Mouse (Mus musculus) testis, adult 2 months (tissue): ENCODE measurements around the gene Washc3. TPM values are rescaled to one million over a fixed set of nuclear protein-coding genes. Genes with fewer than 3 reads are reported as not detected.
A peak's percentile ranks its signal among the peaks of the same experiment; 100 is the strongest.

ENCODE experiments used
- H3K27ac ChIP-seq: fragments of 200-500 bp; 2 replicates; pipeline ENCODE4 v1.5.1; 2012; ENCODE audit warnings: low read depth, low read length; ENCODE audit not compliant: control insufficient read depth, insufficient read depth
- H3K27me3 ChIP-seq: fragments of 200-500 bp; 2 replicates; pipeline ENCODE4 v1.6.1; 2012; ENCODE audit warnings: mild to moderate bottlenecking, low read length, moderate library complexity; ENCODE audit not compliant: control insufficient read depth, insufficient read depth
- H3K36me3 ChIP-seq: fragments of 200-500 bp; 2 replicates; pipeline ENCODE4 v1.6.1; 2012; ENCODE audit warnings: mild to moderate bottlenecking, low read length; ENCODE audit not compliant: control insufficient read depth, insufficient read depth
- H3K4me1 ChIP-seq: fragments of 200-500 bp; 2 replicates; pipeline ENCODE4 v1.6.1; 2012; ENCODE audit warnings: low read length; ENCODE audit not compliant: control insufficient read depth, insufficient read depth
- H3K4me3 ChIP-seq: fragments of 200-500 bp; 2 replicates; pipeline ENCODE4 v1.5.1; 2012; ENCODE audit warnings: low read depth, mild to moderate bottlenecking, low read length, moderate library complexity, mixed read lengths; ENCODE audit not compliant: control insufficient read depth
- CTCF ChIP-seq: fragments of 200-500 bp; IDR thresholded peaks from 2 replicates; pipeline ENCODE4 v1.5.1; 2012; ENCODE audit warnings: low read depth, mild to moderate bottlenecking, inconsistent platforms, low read length, moderate library complexity; ENCODE audit not compliant: control insufficient read depth, insufficient read depth, insufficient replicate concordance
- POLR2A ChIP-seq: fragments of 200-500 bp; IDR thresholded peaks from 2 replicates; pipeline ENCODE4 v1.6.1; 2012; ENCODE audit warnings: low read depth, mild to moderate bottlenecking, inconsistent platforms, low read length, moderate library complexity; ENCODE audit not compliant: control insufficient read depth
- polyA plus RNA-seq: library from polyadenylated mRNA; depleted of rRNA; stranded (reverse); fragments of >200 nt; gene quantifications from 2 replicates; pipeline ENCODE4 v1.2.3, GENCODE M21; 2012

Washc3 gene
- polyA plus RNA-seq, 1 experiment = 33.7 TPM

DNA sequence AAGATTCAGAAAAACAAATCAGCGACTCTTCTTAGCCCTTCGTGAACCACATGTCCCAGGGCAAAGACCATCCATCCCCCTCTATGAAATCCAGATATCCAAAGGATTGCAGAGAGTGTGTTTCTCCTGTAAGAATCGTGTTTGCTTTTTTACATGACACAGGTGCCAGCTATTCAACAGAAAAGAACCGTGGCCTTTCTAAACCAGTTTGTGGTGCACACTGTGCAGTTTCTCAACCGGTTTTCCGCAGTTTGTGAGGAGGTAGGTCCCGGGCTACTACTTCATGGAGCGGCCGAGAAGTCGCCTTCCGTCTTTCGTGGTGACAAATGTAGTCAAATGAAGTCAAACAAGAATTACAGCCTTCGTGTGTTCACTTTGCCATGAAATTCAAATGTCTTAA lies 757 bp downstream of the Washc3 start:
- TF ChIP-seq POLR2A = no peak
- TF ChIP-seq CTCF = no peak
- Histone ChIP-seq H3K36me3 (peaks cover 2% of the 10 kb centered on the region; the same call in 1 of the 2 replicates), H3K4me3 (peak overlapping the region; percentile 84), H3K27me3 (no peaks in the 10 kb centered on the region), H3K27ac (peak overlapping the region; percentile 62), H3K4me1 (peaks cover 3% of the 10 kb centered on the region)

DNA sequence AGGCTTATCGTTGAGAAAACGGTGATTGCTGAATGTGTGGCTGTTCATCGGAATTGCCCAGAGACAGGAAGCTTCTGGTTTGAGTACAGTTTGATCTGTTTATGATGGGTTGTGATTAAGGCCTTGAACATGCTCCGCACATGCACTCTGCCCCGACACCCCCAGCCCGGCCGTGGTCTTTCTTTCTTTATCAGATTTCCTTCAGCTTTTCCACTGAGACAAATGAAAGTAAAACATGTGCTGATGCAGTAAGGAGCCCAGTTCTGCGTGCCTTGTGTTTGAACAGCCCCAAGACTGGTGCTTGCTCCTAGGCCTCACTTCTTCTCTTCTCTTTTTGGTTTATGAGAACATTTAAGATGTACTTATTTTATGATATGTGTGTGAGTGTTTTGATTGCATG lies 1.7 kb downstream of the Washc3 start:
- Histone ChIP-seq H3K4me1 (peaks cover 3% of the 10 kb centered on the region), H3K36me3 (peaks cover 2% of the 10 kb centered on the region; the same call in 1 of the 2 replicates), H3K4me3 (peak overlapping the region; percentile 27), H3K27me3 (no peaks in the 10 kb centered on the region), H3K27ac (no peak overlapping the region)
- TF ChIP-seq CTCF (no peak), POLR2A (no peak)

DNA sequence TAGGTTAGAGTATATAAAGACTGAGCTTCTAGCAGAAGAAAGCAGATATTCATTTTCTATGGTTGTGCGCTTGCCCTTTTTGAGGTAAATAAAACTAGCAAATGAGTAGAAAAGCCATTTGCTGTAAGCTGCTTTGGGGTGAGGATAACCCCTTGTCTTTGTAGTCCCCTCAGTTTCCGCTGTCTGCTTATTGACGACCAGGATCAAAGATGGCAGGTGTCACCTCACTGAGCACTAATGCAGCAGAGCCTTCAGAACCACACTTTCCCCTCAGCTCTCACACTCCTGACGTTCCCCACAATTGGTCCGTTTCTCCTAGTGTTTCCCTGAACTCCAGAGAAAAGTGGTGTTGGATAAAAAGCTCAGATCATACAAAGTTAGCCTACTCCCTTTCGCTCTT lies 2.3 kb downstream of the Washc3 start:
- H3K27me3 ChIP-seq = no peaks in the 10 kb centered on the region
- H3K4me1 ChIP-seq = peaks cover 3% of the 10 kb centered on the region
- peaks cover 2% of the 10 kb centered on the region; the same call in 1 of the 2 replicates for H3K36me3 ChIP-seq
- TF ChIP-seq POLR2A (no peak), CTCF (no peak)
- no peak overlapping the region for H3K27ac ChIP-seq
- H3K4me3 ChIP-seq = no peak overlapping the region

DNA sequence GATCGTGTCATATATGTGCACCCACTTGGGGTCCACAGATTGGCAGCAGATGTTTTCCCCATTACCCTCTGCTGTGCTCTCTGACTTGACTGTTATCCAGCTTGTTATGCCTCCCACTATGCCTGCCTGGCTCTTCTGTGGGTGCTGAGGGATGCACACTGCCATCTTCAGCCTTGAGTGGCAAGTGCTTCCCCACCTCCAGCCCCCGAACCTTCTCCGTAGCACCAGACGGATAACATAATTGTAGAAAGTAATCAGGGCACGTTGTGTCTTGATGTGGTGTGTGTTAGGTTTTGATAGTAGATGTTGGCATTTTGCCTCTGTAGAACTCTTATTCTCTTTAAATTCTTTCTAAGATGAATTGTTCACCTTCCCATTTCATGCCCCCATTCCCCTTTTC lies 11.8 kb downstream of the Washc3 start:
- Histone ChIP-seq H3K27me3 (no peaks in the 10 kb centered on the region), H3K27ac (no peak overlapping the region), H3K36me3 (no peaks in the 10 kb centered on the region; the same call in 1 of the 2 replicates), H3K4me3 (no peak overlapping the region), H3K4me1 (no peaks in the 10 kb centered on the region)
- TF ChIP-seq POLR2A (no peak), CTCF (no peak)

DNA sequence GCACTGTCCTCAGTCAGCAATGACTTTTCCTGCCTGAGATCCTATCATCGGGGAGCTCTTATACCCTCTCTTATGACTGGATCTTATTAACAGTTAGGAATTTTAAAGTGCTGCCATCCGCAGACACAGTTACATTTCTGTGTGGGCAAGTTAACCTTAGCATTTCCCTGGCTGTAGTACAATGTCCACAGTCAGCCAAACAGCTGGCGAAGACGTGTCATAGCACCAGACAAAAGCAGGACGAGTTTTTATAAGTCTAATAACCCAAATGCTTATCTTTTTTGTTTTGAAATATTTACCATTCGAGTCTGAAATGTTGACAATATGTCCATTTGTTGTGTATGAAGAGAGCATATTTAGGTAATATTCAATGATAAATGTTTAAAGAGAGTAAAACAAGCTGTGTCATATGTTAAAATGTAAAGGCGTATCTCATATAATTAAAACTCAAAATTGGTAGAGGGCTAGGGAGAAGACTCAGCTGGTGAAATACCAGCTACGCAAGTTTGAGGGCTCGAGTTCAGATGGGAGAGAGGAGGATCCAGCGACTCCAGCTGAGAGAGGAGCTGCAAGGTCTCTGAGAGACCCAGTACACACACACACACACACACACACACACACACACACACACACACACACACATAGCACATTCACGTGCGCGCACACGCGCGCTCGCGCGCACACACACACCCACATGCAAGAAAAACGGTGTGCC lies 14.1 kb downstream of the Washc3 start:
- no peak overlapping the region for H3K4me3 ChIP-seq
- H3K4me1 ChIP-seq = no peaks in the 10 kb centered on the region
- H3K27ac ChIP-seq = no peak overlapping the region
- TF ChIP-seq POLR2A = no peak
- TF ChIP-seq CTCF = no peak
- H3K27me3 ChIP-seq = no peaks in the 10 kb centered on the region
- no peaks in the 10 kb centered on the region; the same call in none of the 2 replicates for H3K36me3 ChIP-seq

DNA sequence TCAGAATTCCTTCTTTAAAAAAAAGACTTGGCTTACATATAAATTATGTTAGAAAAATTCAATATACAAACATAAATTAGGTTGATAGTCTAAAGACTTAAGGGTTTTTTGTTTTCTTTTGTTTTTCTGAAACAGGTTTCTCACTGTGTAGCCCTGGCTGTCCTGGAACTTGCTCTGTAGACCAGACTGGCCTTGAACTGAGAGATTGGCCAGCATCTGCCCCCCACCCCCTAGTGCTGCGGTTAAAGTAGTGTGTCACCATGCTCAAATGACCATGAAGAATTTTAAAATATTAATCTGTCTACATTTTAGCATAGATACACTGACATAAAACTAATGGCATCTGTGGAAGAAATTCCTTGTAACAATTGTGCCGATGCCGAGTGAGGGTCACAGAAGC lies 17.3 kb downstream of the Washc3 start:
- Histone ChIP-seq H3K27ac (no peak overlapping the region), H3K4me1 (no peaks in the 10 kb centered on the region), H3K27me3 (no peaks in the 10 kb centered on the region), H3K36me3 (no peaks in the 10 kb centered on the region; the same call in none of the 2 replicates), H3K4me3 (no peak overlapping the region)
- TF ChIP-seq CTCF (no peak), POLR2A (no peak)

DNA sequence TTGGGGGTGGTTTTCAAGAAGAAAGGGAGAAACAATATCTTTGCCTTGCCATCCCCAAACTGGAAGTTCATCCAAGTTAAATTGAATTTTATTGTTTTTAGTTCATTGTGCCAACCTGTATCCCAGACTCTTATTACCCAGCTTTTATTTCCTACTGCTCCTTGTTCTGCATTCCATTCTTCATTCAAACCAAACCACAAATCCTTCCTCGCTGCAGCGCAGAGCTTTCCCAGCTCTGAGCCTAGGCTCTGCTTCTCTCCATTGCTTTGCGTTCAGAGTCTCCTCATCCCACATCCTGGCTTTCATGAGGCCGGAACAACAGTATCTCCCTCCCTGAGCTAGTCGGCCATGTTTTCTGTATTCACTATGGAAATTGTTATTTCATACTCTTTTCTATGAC lies 20.8 kb downstream of the Washc3 start:
- H3K36me3 ChIP-seq = no peaks in the 10 kb centered on the region; the same call in 1 of the 2 replicates
- H3K4me3 ChIP-seq = no peak overlapping the region
- no peak overlapping the region for H3K27ac ChIP-seq
- no peaks in the 10 kb centered on the region for H3K4me1 ChIP-seq
- no peak for TF ChIP-seq CTCF
- no peak for TF ChIP-seq POLR2A
- no peaks in the 10 kb centered on the region for H3K27me3 ChIP-seq
